Mouse (Mus musculus) thymus, adult 2 months (tissue): ENCODE measurements around the gene Bbs9.

Source experiments
- CTCF ChIP-seq: fragments of 200-500 bp; IDR thresholded peaks from 2 replicates; pipeline ENCODE4 v1.5.1; 2012; ENCODE audit warnings: mild to moderate bottlenecking, control low read depth, low read length, moderate library complexity, borderline replicate concordance; ENCODE audit not compliant: control insufficient read depth, poor library complexity, insufficient read depth; ENCODE audit errors: extremely low read depth
- POLR2A ChIP-seq: fragments of 200-500 bp; IDR thresholded peaks from 2 replicates; pipeline ENCODE4 v1.6.1; 2012; ENCODE audit warnings: mild to moderate bottlenecking, low read length, control low read depth, moderate library complexity; ENCODE audit not compliant: control insufficient read depth, poor library complexity, insufficient read depth; ENCODE audit errors: extremely low read depth

- TF ChIP-seq CTCF (no peak), POLR2A (no peak)
These were observed 82.0 kb downstream of the Bbs9 start for GRCm38 (mm10) chr9:22557467-22557866.
